Mouse (Mus musculus): ENCODE measurements around the gene Wtap. TPM values are rescaled to one million over a fixed set of nuclear protein-coding genes. Genes with fewer than 3 reads are reported as not detected.

Gene Wtap
- polyA plus RNA-seq (2014; fragmentation: Illumina TruSeq; extraction: RNeasy Lipid Tissue Mini Kit (QIAGEN cat#74804); ENCODE audit: low read depth, low replicate concordance) = 55.4 TPM

GRCm38 (mm10) chr17:12994069-12994468 lies at the start of gene Wtap:
Wtap (minus strand) TSS chr17:12994169.

GRCm38 (mm10) chr17:13006546-13006945 lies 12.6 kb upstream of the Wtap start, which contains the start of gene Sod2:
Sod2 (plus strand) TSS chr17:13006846.

GRCm38 (mm10) chr17:12960331-12960873 lies 33.6 kb downstream of the Wtap start, which contains the start of gene Acat2:
Acat2 (minus strand) TSS chr17:12960747.

GRCm38 (mm10) chr17:12940151-12940805 lies 53.7 kb downstream of the Wtap start, which contains the start of gene Acat3:
Acat3 (minus strand) TSS chr17:12940600.

Other genes with a start within 250 kb of the Wtap start
- gene Igf2r, start 224.5 kb downstream of the Wtap start, polyA plus RNA-seq (2014; fragmentation: Illumina TruSeq; extraction: RNeasy Lipid Tissue Mini Kit (QIAGEN cat#74804); ENCODE audit: low read depth, low replicate concordance) = 3.4 TPM
- not detected for gene Mas1, start 126.0 kb downstream of the Wtap start, polyA plus RNA-seq (2014; fragmentation: Illumina TruSeq; extraction: RNeasy Lipid Tissue Mini Kit (QIAGEN cat#74804); ENCODE audit: low read depth, low replicate concordance)
- not detected for gene Mrgprh, start 118.1 kb downstream of the Wtap start, polyA plus RNA-seq (2014; fragmentation: Illumina TruSeq; extraction: RNeasy Lipid Tissue Mini Kit (QIAGEN cat#74804); ENCODE audit: low read depth, low replicate concordance)
- gene Pnldc1, start 83.9 kb downstream of the Wtap start, polyA plus RNA-seq (2014; fragmentation: Illumina TruSeq; extraction: RNeasy Lipid Tissue Mini Kit (QIAGEN cat#74804); ENCODE audit: low read depth, low replicate concordance) = not detected
- 209 TPM for gene Tcp1, start 78.5 kb downstream of the Wtap start, polyA plus RNA-seq (2014; fragmentation: Illumina TruSeq; extraction: RNeasy Lipid Tissue Mini Kit (QIAGEN cat#74804); ENCODE audit: low read depth, low replicate concordance)
- 88.3 TPM for gene Mrpl18, start 77.8 kb downstream of the Wtap start, polyA plus RNA-seq (2014; fragmentation: Illumina TruSeq; extraction: RNeasy Lipid Tissue Mini Kit (QIAGEN cat#74804); ENCODE audit: low read depth, low replicate concordance)
- gene Acat3, start 53.6 kb downstream of the Wtap start, polyA plus RNA-seq (2014; fragmentation: Illumina TruSeq; extraction: RNeasy Lipid Tissue Mini Kit (QIAGEN cat#74804); ENCODE audit: low read depth, low replicate concordance) = 353 TPM
- 81.3 TPM for gene Acat2, start 33.4 kb downstream of the Wtap start, polyA plus RNA-seq (2014; fragmentation: Illumina TruSeq; extraction: RNeasy Lipid Tissue Mini Kit (QIAGEN cat#74804); ENCODE audit: low read depth, low replicate concordance)
- 170 TPM for gene Sod2, start 12.7 kb upstream of the Wtap start, polyA plus RNA-seq (2014; fragmentation: Illumina TruSeq; extraction: RNeasy Lipid Tissue Mini Kit (QIAGEN cat#74804); ENCODE audit: low read depth, low replicate concordance)
- gene Gpr31b, start 58.1 kb upstream of the Wtap start, polyA plus RNA-seq (2014; fragmentation: Illumina TruSeq; extraction: RNeasy Lipid Tissue Mini Kit (QIAGEN cat#74804); ENCODE audit: low read depth, low replicate concordance) = not detected
- 0.26 TPM for gene Tcp10b, start 66.9 kb upstream of the Wtap start, polyA plus RNA-seq (2014; fragmentation: Illumina TruSeq; extraction: RNeasy Lipid Tissue Mini Kit (QIAGEN cat#74804); ENCODE audit: low read depth, low replicate concordance)
- not detected for gene Unc93a, start 137.6 kb upstream of the Wtap start, polyA plus RNA-seq (2014; fragmentation: Illumina TruSeq; extraction: RNeasy Lipid Tissue Mini Kit (QIAGEN cat#74804); ENCODE audit: low read depth, low replicate concordance)
- gene Smok2a, start 227.0 kb upstream of the Wtap start, polyA plus RNA-seq (2014; fragmentation: Illumina TruSeq; extraction: RNeasy Lipid Tissue Mini Kit (QIAGEN cat#74804); ENCODE audit: low read depth, low replicate concordance) = not detected
- gene Smok2b, start 236.1 kb upstream of the Wtap start, polyA plus RNA-seq (2014; fragmentation: Illumina TruSeq; extraction: RNeasy Lipid Tissue Mini Kit (QIAGEN cat#74804); ENCODE audit: low read depth, low replicate concordance) = not detected